Mouse (Mus musculus): Measurements from ENCODE around the gene Olfr1249.

DNA sequence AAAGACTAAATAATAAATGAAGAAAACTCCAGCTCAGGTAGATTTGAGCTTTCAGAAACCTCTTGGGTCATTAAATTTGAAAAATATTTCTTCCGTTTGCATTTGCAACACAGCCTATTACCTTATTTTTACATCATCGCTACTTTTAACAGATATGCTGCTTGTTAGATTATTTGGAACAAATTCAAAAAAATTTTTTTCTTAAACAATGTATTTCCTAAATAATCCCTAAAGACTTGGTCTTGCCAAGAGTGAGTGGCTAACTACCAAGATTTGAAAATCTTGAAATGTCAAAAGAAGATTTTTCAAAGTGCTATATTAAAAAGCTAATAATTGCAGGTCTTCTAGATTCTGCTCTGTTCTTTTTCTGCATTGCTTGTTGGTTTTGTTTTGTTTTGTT is 20.8 kb downstream of the Olfr1249 start, which contains the start of gene Olfr1247:
- no peak for TF ChIP-seq POLR2A (IDR thresholded peaks at IDR 0.05; ENCODE audit: low read depth, low read length)
- TF ChIP-seq CTCF (IDR thresholded peaks at IDR 0.05; ENCODE audit: extremely low read depth, insufficient read depth, insufficient read length, insufficient replicate concordance): no peak

Measured in spleen, adult 2 months (tissue).